Mouse (Mus musculus) erythroblast, embryonic 14.5 days (primary cell): ENCODE measurements around the gene Tm9sf1.

Source experiments
- GATA1 ChIP-seq: IDR thresholded peaks from 2 replicates; pipeline ENCODE4 v1.6.1; 2012; ENCODE audit warnings: low read length, inconsistent platforms, mixed read lengths
- TAL1 ChIP-seq: IDR thresholded peaks from 3 replicates; pipeline ENCODE4 v1.6.1; 2012; ENCODE audit warnings: low read length, inconsistent platforms, mixed read lengths

GRCm38 (mm10) chr14:55677615-55678014 lies 34.0 kb upstream of the Tm9sf1 start:
- TF ChIP-seq GATA1 (no peak), TAL1 (no peak)
